Mouse (Mus musculus): ENCODE measurements at regions not wholly inside any gene's neighbourhood (a gene's known extent, or its start where the extent isn't known, plus 50 kb on each side); places are given as distances from the start of the nearest gene placed in this dataset.
"Not testable (repeated sequence)": the region's sequence is repeated elsewhere in the genome, so short reads cannot be mapped to it uniquely, and the experiment has no call there.

- CTCF ChIA-PET = no interaction called here
These were observed 106.8 kb upstream of the Nyap2 start for GRCm38 (mm10) chr1:80969927-80970326.

- CTCF ChIA-PET = no interaction called here
These were observed 107.6 kb upstream of the Nyap2 start for GRCm38 (mm10) chr1:80969194-80969593.

- CTCF ChIA-PET = no interaction called here
These were observed 111.0 kb upstream of the Nyap2 start for GRCm38 (mm10) chr1:80965792-80966191.

- CTCF ChIA-PET = no interaction called here
These were observed 112.4 kb upstream of the Nyap2 start for GRCm38 (mm10) chr1:80964376-80964775.

GRCm38 (mm10) chr1:80963838-80964237 is 112.9 kb upstream of the Nyap2 start:
- CTCF ChIA-PET = no interaction called here

- CTCF ChIA-PET = no interaction called here
These were observed 126.3 kb upstream of the Nyap2 start for GRCm38 (mm10) chr1:80950406-80950805.

- CTCF ChIA-PET = not testable (repeated sequence)
These were observed 130.7 kb upstream of the Nyap2 start for GRCm38 (mm10) chr1:80946049-80946448.

GRCm38 (mm10) chr1:80939372-80939771 is 137.4 kb upstream of the Nyap2 start:
- CTCF ChIA-PET = no interaction called here

GRCm38 (mm10) chr1:80899281-80899680 is 141.0 kb upstream of the Dock10 start:
- CTCF ChIA-PET = no interaction called here

- CTCF ChIA-PET = no interaction called here
These were observed 116.0 kb upstream of the Dock10 start for GRCm38 (mm10) chr1:80874140-80874849.

- CTCF ChIA-PET = no interaction called here
These were observed 115.3 kb upstream of the Dock10 start for GRCm38 (mm10) chr1:80873596-80873995.

- CTCF ChIA-PET = no interaction called here
These were observed 110.5 kb upstream of the Dock10 start for GRCm38 (mm10) chr1:80868805-80869204.

GRCm38 (mm10) chr1:80856981-80857380 is 98.7 kb upstream of the Dock10 start:
- CTCF ChIA-PET = no interaction called here

- CTCF ChIA-PET = interaction anchor here (0.7 kb wide), 1 partner anchor 16 kb away, joined by 6 read pairs; no protein-coding TSS in a partner anchor
These were observed 96.8 kb upstream of the Dock10 start for GRCm38 (mm10) chr1:80854945-80855656.

GRCm38 (mm10) chr1:80854289-80854701 is 96.0 kb upstream of the Dock10 start:
- CTCF ChIA-PET = no interaction called here

GRCm38 (mm10) chr1:80852761-80853160 is 94.4 kb upstream of the Dock10 start:
- CTCF ChIA-PET = interaction anchor here (0.6 kb wide), 1 partner anchor 137 kb away, joined by 9 read pairs; no protein-coding TSS in a partner anchor

GRCm38 (mm10) chr1:80830196-80830794 is 72.0 kb upstream of the Dock10 start:
- CTCF ChIA-PET = interaction anchor here (0.6 kb wide), 1 partner anchor 8 kb away, joined by 5 read pairs; no protein-coding TSS in a partner anchor

- CTCF ChIA-PET = interaction anchor here (0.6 kb wide), 2 partner anchors 25 to 63 kb away, joined by 3 to 4 read pairs; no protein-coding TSS in a partner anchor
These were observed 68.1 kb upstream of the Dock10 start for GRCm38 (mm10) chr1:80826383-80826782.

- CTCF ChIA-PET = no interaction called here
These were observed 65.6 kb upstream of the Dock10 start for GRCm38 (mm10) chr1:80823953-80824352.

GRCm38 (mm10) chr1:80822185-80822584 is 63.9 kb upstream of the Dock10 start:
- CTCF ChIA-PET = no interaction called here

- CTCF ChIA-PET = no interaction called here
These were observed 54.6 kb upstream of the Dock10 start for GRCm38 (mm10) chr1:80812906-80813305.
